Mouse (Mus musculus) stomach, postnatal 0 days (tissue): ENCODE measurements around the gene Oas2.

Experiments used
- CTCF ChIP-seq: IDR thresholded peaks from 2 replicates; pipeline ENCODE4 v1.5.1; 2016; ENCODE audit warnings: antibody characterized with exemption, low read depth, mild to moderate bottlenecking, moderate library complexity
- EP300 ChIP-seq: optimal IDR thresholded peaks from 2 replicates; pipeline ENCODE3; 2016; ENCODE audit warnings: antibody characterized with exemption

DNA sequence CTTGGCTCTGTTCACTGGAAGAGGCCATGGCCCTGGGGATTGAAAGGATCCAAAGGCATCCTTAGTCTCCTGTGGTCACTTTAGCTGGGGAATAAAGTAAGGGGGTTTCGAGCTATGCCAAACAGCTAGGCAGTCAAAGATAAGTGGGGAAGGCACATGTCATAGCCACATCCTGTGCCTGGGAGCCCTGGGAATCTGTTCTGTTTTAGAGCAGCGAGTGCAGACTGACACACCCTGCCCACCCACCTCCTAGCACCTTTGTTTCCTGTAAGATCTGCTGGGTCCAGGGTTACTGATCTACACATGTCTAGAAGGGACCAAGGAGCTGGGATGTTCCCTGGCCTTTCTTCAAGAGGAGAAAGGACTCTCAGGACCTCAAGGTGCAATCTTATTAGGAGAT, 29.3 kb upstream of the Oas2 start:
- TF ChIP-seq CTCF (no peak), EP300 (no peak)
